Comparison of ENCODE assay signal across 15 mouse cellular contexts in genomic region chr4:131298011-131298674, GRCm38 (mm10).
DNase-seq lines count a peak whose midpoint lies in the region; ATAC-seq and TF ChIP-seq lines count a peak whose summit lies in the region.
"Had no signal": no experiment of that assay in that cellular context is flagged by ENCODE, and none has a peak within 500 bp of the region (broad histone marks: within the 10 kb centered on the region; RNA-seq: fewer than 3 reads in every experiment).

No protein-coding gene starts in this region.

- WGBS in kidney, embryonic 15.5 days, result 73% methylated on average over 14 of the region's 14 CpGs
- 46% methylated on average over 14 of the region's 14 CpGs for WGBS in small intestine, adult 2 months

- no peaks in the 10 kb centered on the region for H3K4me1 ChIP-seq in kidney, embryonic 15.5 days
- peaks cover 4% of the 10 kb centered on the region; the same call in 1 of the 2 replicates for H3K4me1 ChIP-seq in small intestine, adult 2 months (ENCODE audit: control insufficient read depth, insufficient read depth, insufficient read length, low read length)
- H3K4me1 ChIP-seq: stomach, embryonic 15.5 days had no signal

- no peak overlapping the region for H3K4me3 ChIP-seq in kidney, embryonic 15.5 days (replicated peaks)
- H3K4me3 ChIP-seq in small intestine, adult 2 months (ENCODE audit: low read depth, low read length), result peak overlapping the region; percentile 9; the same call in 1 of the 2 replicates
- H3K4me3 ChIP-seq: embryonic facial prominence, embryonic 10.5 days; midbrain, embryonic 10.5 days; stomach, embryonic 15.5 days had no signal

- H3K9me3 ChIP-seq in kidney, embryonic 15.5 days (replicated peaks), result no peaks in the 10 kb centered on the region
- H3K9me3 ChIP-seq: embryonic facial prominence, embryonic 10.5 days; midbrain, embryonic 10.5 days; stomach, embryonic 15.5 days had no signal

- no peaks in the 10 kb centered on the region for H3K36me3 ChIP-seq in kidney, embryonic 15.5 days
- H3K36me3 ChIP-seq in small intestine, adult 2 months (ENCODE audit: control insufficient read depth, insufficient read depth, low read length), result no peaks in the 10 kb centered on the region
- H3K36me3 ChIP-seq: embryonic facial prominence, embryonic 10.5 days; midbrain, embryonic 10.5 days; stomach, embryonic 15.5 days had no signal

- no peak overlapping the region for H3K4me2 ChIP-seq in kidney, embryonic 15.5 days
- H3K4me2 ChIP-seq: stomach, embryonic 15.5 days had no signal

- DNase-seq in heart, adult 11 months, result peak; percentile 91
- DNase-seq in heart, postnatal 10 days, result no peak
- peak; percentile 4 for DNase-seq in lung, postnatal 14 days
- no peak for DNase-seq in lung, postnatal 25 days (ENCODE audit: low spot score)
- no peak for DNase-seq in layer of hippocampus, adult 9-10 months (ENCODE audit: low spot score)
- DNase-seq in neural tube, embryonic 10.5 days (ENCODE audit: extremely low spot score, low spot score), result no peak
- DNase-seq: cerebellum, postnatal 10 days; gastrocnemius, postnatal 14 days; liver; right cerebral cortex, postnatal 4 days had no signal

- no peak for TF ChIP-seq POLR2A in small intestine, adult 2 months (IDR thresholded peaks at IDR 0.05; ENCODE audit: low read depth, low read length)

- H3K27ac ChIP-seq in kidney, embryonic 15.5 days, result 0 out of 2 replicates have a peak overlapping the region, but pooled peaks have one; percentile 18
- H3K27ac ChIP-seq in small intestine, adult 2 months (ENCODE audit: insufficient read depth, low read depth, low read length), result no peak overlapping the region
- H3K27ac ChIP-seq: embryonic facial prominence, embryonic 10.5 days; midbrain, embryonic 10.5 days; stomach, embryonic 15.5 days had no signal

- no peak for ATAC-seq in kidney, embryonic 15.5 days (replicated peaks; ENCODE audit: low FRiP score)

- no peaks in the 10 kb centered on the region for H3K27me3 ChIP-seq in kidney, embryonic 15.5 days
- H3K27me3 ChIP-seq in small intestine, adult 2 months (ENCODE audit: control insufficient read depth, insufficient read depth, low read length), result no peaks in the 10 kb centered on the region
- H3K27me3 ChIP-seq: stomach, embryonic 15.5 days had no signal

- intact Hi-C loops in heart, postnatal 10 days (cut with DNase I), result no loop called here

- no peak for TF ChIP-seq CTCF in small intestine, adult 2 months (IDR thresholded peaks at IDR 0.05; ENCODE audit: extremely low read depth, insufficient read length, insufficient replicate concordance, low read depth, low read length)

- H3K9ac ChIP-seq in kidney, embryonic 15.5 days, result no peak overlapping the region
- H3K9ac ChIP-seq: stomach, embryonic 15.5 days had no signal

Comparison
In these comparisons a context has a peak if more than half of its experiments do, and no peak if none do; other contexts are left out.
1. DNase-seq: peak in heart, adult 11 months (single experiment) and lung, postnatal 14 days (single experiment); none in heart, postnatal 10 days (0 of 2), lung, postnatal 25 days (single experiment), layer of hippocampus, adult 9-10 months (single experiment) and neural tube, embryonic 10.5 days (single experiment).